Mouse (Mus musculus): ENCODE data around the gene Cox10.
A peak's percentile ranks its signal among the peaks of the same experiment; 100 is the strongest.

DNA sequence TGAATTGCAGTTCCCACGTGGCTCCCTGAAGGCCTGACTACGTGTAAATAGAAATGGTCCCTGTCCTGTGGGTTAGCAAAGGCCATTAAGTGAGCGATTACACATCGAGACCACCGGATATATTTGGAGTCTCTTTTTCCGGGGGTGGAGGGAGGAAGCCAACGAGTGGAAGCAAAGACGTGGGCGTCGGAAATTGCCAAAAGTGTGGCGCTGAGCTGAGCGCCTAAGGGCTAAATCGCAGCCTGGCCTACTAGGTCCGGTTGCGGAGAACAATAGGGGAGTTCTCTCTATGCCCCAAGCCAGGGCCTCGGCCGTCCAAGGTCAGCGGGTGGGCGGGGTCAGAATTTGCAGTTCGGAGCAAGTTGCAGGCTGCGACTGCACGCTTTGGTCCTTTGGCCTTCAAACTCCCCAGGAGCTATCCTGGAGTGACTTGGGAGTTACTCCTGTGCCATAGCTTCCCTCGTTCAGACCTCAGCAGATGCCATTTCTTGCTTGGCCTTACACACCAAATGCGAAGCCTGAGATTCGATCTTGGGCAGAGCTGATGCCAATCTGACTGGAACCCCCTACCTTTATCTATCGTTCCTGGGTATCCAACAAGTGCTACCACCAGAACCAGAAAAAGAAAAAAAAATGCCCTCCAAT is 154.9 kb downstream of the Cox10 start:
- TF ChIP-seq POLR2A (IDR thresholded peaks at IDR 0.05; ENCODE audit: insufficient read depth, low read length) (no peak), CTCF (IDR thresholded peaks at IDR 0.05; ENCODE audit: low read depth, low read length) (no peak), EP300 (IDR thresholded peaks at IDR 0.05; ENCODE audit: insufficient read depth, low read depth, low read length) (peak; percentile 91)

Data from ES-Bruce4 (cell line).